Mouse (Mus musculus) forebrain, embryonic 11.5 days (tissue): ENCODE measurements at regions not wholly inside any gene's neighbourhood (a gene's known extent, or its start where the extent isn't known, plus 50 kb on each side); places are given as distances from the start of the nearest gene placed in this dataset.

Experiments
- ATAC-seq: fragments of 200-750 bp; cut with Nextera tagmentation; replicated peaks from 2 replicates; pipeline ENCODE4 v1.8.0; 2017; ENCODE audit warnings: moderate TSS enrichment; ENCODE audit not compliant: low FRiP score
- DNase-seq: peaks from one replicate; pipeline ENCODE4 v3.0.0-alpha.2; 2017; ENCODE audit warnings: low spot score
- H3K27ac ChIP-seq: fragments of 300-500 bp; sonication (generic); 2 replicates; pipeline ENCODE4 v1.5.1; 2014; ENCODE audit warnings: low read depth, low read length
- H3K27me3 ChIP-seq: fragments of 300-500 bp; sonication (generic); 2 replicates; pipeline ENCODE4 v1.6.1; 2014; ENCODE audit warnings: mild to moderate bottlenecking, low read length, mixed read lengths; ENCODE audit not compliant: control insufficient read depth, insufficient read depth
- H3K36me3 ChIP-seq: fragments of 300-500 bp; sonication (generic); 2 replicates; pipeline ENCODE4 v1.6.1; 2014; ENCODE audit warnings: mild to moderate bottlenecking, low read length, moderate library complexity, mixed read lengths; ENCODE audit not compliant: control insufficient read depth, insufficient read depth
- H3K4me1 ChIP-seq: fragments of 300-500 bp; sonication (generic); replicated peaks from 2 replicates; pipeline ENCODE4 v1.6.1; 2014; ENCODE audit warnings: low read length, mixed read lengths; ENCODE audit not compliant: control insufficient read depth, insufficient read depth
- H3K4me2 ChIP-seq: fragments of 300-500 bp; sonication (generic); 2 replicates; pipeline ENCODE4 v1.6.1; 2014; ENCODE audit warnings: low read depth, mild to moderate bottlenecking, low read length, moderate library complexity, mixed read lengths; ENCODE audit not compliant: severe bottlenecking
- H3K4me3 ChIP-seq: fragments of 300-500 bp; sonication (generic); 2 replicates; pipeline ENCODE4 v1.5.1; 2014; ENCODE audit warnings: low read depth, low read length
- H3K9ac ChIP-seq: fragments of 300-500 bp; sonication (generic); 2 replicates; pipeline ENCODE4 v1.6.1; 2014; ENCODE audit warnings: low read length
- H3K9me3 ChIP-seq: fragments of 300-500 bp; sonication (generic); 2 replicates; pipeline ENCODE4 v1.6.1; 2016; ENCODE audit warnings: low read length, mixed read lengths; ENCODE audit not compliant: control insufficient read depth
- WGBS: fragments of 180-500 bp; shearing (Covaris S2); extraction: QIAGEN DNeasy Blood & Tissue Kit; methylation state at CpG from one replicate; pipeline ENCODE4 v1.1.7; 2014; 5-methylcytosine and 5-hydroxymethylcytosine counted together

DNA sequence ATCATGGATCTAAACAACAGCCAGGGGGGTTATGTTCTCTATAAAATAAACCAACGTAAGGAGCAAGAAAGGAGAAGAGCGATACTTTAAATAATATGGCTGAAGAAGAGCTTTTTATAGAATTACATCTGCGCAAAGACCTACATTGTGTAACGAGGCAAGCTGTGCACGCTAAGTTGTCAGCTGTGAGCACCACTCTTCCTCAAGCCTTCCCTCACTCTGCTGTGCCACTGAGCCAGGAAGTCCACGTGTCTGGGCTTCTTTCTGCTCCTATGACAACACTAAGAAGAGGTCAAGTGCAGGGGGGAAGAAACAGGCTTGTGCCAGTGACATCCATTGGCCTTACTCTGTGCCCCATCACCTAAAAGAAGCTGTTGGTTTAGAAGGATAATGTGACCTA, 75.6 kb upstream of the Actbl2 start:
- DNase-seq (no peak), ATAC-seq (no peak)
- Histone ChIP-seq H3K36me3 (no peaks in the 10 kb centered on the region), H3K4me1 (no peaks in the 10 kb centered on the region), H3K9ac (no peak overlapping the region), H3K27me3 (no peaks in the 10 kb centered on the region), H3K4me3 (no peak overlapping the region), H3K4me2 (no peak overlapping the region), H3K9me3 (no peaks in the 10 kb centered on the region), H3K27ac (no peak overlapping the region)
- 85% methylated on average over 6 of the region's 6 CpGs for WGBS

DNA sequence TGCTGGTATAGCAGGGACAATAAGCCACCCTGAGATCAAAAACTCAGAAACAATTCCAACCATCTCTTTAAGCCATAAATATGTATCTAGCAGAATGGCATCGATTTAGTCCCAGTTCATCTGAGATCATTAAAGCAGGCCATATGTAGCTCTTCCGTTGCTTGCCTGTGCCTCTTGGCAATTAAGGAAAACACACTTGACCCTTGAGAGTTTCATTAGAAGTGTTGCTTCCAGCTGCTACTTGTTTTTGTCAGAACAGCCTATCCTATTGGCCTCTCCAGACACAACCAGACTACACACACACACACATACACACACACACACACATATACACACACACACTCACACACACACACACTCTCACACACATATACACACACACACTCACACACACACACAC, 71.5 kb upstream of the Actbl2 start:
- Histone ChIP-seq H3K9me3 (no peaks in the 10 kb centered on the region), H3K36me3 (no peaks in the 10 kb centered on the region), H3K27ac (no peak overlapping the region), H3K4me2 (no peak overlapping the region), H3K4me3 (no peak overlapping the region), H3K4me1 (no peaks in the 10 kb centered on the region), H3K27me3 (no peaks in the 10 kb centered on the region), H3K9ac (no peak overlapping the region)
- WGBS, result 77% methylated on average over 2 of the region's 2 CpGs
- ATAC-seq, result no peak
- DNase-seq, result no peak

DNA sequence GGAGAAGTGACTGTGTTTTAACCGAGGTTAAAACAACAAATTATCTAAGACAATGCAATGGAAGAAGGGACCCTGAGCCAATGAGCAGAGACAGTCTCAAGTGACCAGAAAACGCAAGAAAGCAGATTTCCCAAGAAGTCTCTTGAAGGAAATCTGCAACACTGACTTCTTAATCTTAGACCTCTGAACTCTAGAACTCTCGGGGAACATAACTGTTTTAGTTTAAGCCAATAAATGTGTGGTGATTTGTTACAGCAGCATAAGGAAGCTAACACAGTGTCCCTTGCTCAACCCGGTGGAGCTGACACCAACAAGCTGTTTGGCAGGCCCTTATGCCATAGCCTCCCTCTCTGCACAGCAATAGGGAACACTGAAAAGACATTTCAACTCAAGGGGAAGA, 69.0 kb upstream of the Actbl2 start:
- Histone ChIP-seq H3K4me3 (no peak overlapping the region), H3K36me3 (no peaks in the 10 kb centered on the region)
- WGBS, result 86% methylated on average over 4 of the region's 4 CpGs

DNA sequence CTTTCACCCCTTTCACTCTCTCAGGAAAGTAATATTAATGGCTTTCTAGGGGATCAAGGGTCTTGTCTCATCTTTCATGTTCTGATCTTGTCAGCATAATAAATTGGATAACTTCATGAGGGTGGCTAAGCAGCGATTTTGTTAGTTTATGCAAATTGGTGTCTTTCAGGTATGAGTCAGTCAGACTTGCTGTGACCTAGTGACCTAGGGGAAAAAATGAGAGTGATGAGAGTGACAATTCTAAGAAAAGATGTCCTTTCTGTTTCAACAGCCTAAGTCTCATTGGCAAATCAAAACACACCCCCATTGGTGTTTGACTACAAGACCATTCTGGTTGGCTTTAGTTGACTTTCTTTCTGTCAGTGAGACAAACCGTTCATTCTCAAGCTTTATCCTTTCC, 68.0 kb upstream of the Actbl2 start:
- 92% methylated on average over 2 of the region's 2 CpGs for WGBS
- H3K4me2 ChIP-seq, result no peak overlapping the region
- DNase-seq (no peak), ATAC-seq (no peak)
- no peak overlapping the region for H3K27ac ChIP-seq
- no peaks in the 10 kb centered on the region for H3K36me3 ChIP-seq
- H3K9me3 ChIP-seq, result no peaks in the 10 kb centered on the region
- no peaks in the 10 kb centered on the region for H3K27me3 ChIP-seq
- H3K4me1 ChIP-seq, result no peaks in the 10 kb centered on the region
- H3K4me3 ChIP-seq, result no peak overlapping the region
- no peak overlapping the region for H3K9ac ChIP-seq

More for the DNA sequence above, 69.0 kb upstream of the Actbl2 start:
- no peak for DNase-seq
- Histone ChIP-seq H3K4me2 (no peak overlapping the region), H3K9ac (no peak overlapping the region), H3K9me3 (no peaks in the 10 kb centered on the region), H3K27me3 (no peaks in the 10 kb centered on the region), H3K27ac (no peak overlapping the region), H3K4me1 (no peaks in the 10 kb centered on the region)
- ATAC-seq, result no peak

GRCm38 (mm10) chr13:111193919-111194318, 60.9 kb upstream of the Actbl2 start:
- Histone ChIP-seq H3K9ac (no peak overlapping the region), H3K4me3 (no peak overlapping the region), H3K27me3 (no peaks in the 10 kb centered on the region), H3K9me3 (no peaks in the 10 kb centered on the region), H3K36me3 (no peaks in the 10 kb centered on the region), H3K4me1 (no peaks in the 10 kb centered on the region), H3K4me2 (no peak overlapping the region), H3K27ac (no peak overlapping the region)
- ATAC-seq (no peak), DNase-seq (no peak)
- 80% methylated on average over 2 of the region's 2 CpGs for WGBS

DNA sequence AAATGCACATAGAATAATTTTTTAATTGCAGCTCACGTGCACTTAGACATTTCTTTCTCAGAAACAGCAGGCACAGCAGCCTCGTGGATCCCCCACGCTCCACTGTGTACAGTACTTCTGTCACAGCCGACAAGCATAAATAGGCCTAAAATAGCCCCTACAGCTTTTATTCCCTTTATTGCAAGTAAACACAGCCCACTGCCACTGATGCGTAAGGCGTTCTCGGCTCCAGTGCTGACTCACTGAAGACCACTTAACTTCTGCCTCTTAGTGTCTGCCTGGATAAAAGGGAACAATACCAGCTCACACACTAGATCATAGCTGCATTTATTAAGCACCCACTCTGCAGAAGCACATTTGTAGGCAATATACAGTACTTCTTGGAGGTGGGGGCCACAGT, 60.5 kb upstream of the Actbl2 start:
- no peaks in the 10 kb centered on the region for H3K9me3 ChIP-seq
- ATAC-seq (no peak), DNase-seq (no peak)
- no peak overlapping the region for H3K4me3 ChIP-seq
- WGBS, result 65% methylated on average over 7 of the region's 7 CpGs
- no peaks in the 10 kb centered on the region for H3K4me1 ChIP-seq
- no peak overlapping the region for H3K9ac ChIP-seq
- no peak overlapping the region for H3K4me2 ChIP-seq
- H3K27me3 ChIP-seq, result no peaks in the 10 kb centered on the region
- no peaks in the 10 kb centered on the region for H3K36me3 ChIP-seq
- no peak overlapping the region for H3K27ac ChIP-seq

GRCm38 (mm10) chr13:111201532-111201931, 53.3 kb upstream of the Actbl2 start:
- no peak overlapping the region for H3K27ac ChIP-seq
- H3K27me3 ChIP-seq, result no peaks in the 10 kb centered on the region
- no peak overlapping the region for H3K4me3 ChIP-seq
- no peaks in the 10 kb centered on the region for H3K36me3 ChIP-seq
- H3K9ac ChIP-seq, result no peak overlapping the region
- no peaks in the 10 kb centered on the region for H3K9me3 ChIP-seq
- no peak overlapping the region for H3K4me2 ChIP-seq
- 85% methylated on average over 3 of the region's 3 CpGs for WGBS
- no peak for DNase-seq
- no peak for ATAC-seq
- no peaks in the 10 kb centered on the region for H3K4me1 ChIP-seq

- no peak for ATAC-seq
Observed at GRCm38 (mm10) chr13:111204580-111205285, 50.1 kb upstream of the Actbl2 start.

More at GRCm38 (mm10) chr13:111204580-111205285, 50.1 kb upstream of the Actbl2 start:
- Histone ChIP-seq H3K27ac (no peak overlapping the region), H3K4me3 (no peak overlapping the region), H3K9me3 (no peaks in the 10 kb centered on the region), H3K36me3 (no peaks in the 10 kb centered on the region), H3K4me2 (no peak overlapping the region), H3K4me1 (no peaks in the 10 kb centered on the region), H3K9ac (no peak overlapping the region), H3K27me3 (no peaks in the 10 kb centered on the region)
- no peak for DNase-seq
- 83% methylated on average over 11 of the region's 11 CpGs for WGBS
